Mouse (Mus musculus) thymus, postnatal 36 days (tissue): Measurements from ENCODE around the gene Mrpl38.
A peak's percentile ranks its signal among the peaks of the same experiment; 100 is the strongest.
"Not testable (repeated sequence)": the region's sequence is repeated elsewhere in the genome, so short reads cannot be mapped to it uniquely, and the experiment has no call there.

ENCODE experiments used
- DNase-seq, 2 experiments: peaks; one replicate each; pipeline ENCODE4 v3.0.0; 2022; ENCODE audit warnings: mixed read lengths in 2 of 2

Gene Mrpl38

GRCm38 (mm10) chr11:116143468-116143867 is 4.8 kb upstream of the Mrpl38 start:
- DNase-seq, result no peak

GRCm38 (mm10) chr11:116142211-116142991 is 3.7 kb upstream of the Mrpl38 start:
- DNase-seq, result no peak

- DNase-seq, result no peak
Observed at GRCm38 (mm10) chr11:116138096-116138467, 586 bp downstream of the Mrpl38 start.

GRCm38 (mm10) chr11:116134171-116134570 is 4.5 kb downstream of the Mrpl38 start:
- DNase-seq, result no peak

GRCm38 (mm10) chr11:116133497-116133896 is 5.2 kb downstream of the Mrpl38 start:
- no peak for DNase-seq

GRCm38 (mm10) chr11:116132366-116133333 is 6.0 kb downstream of the Mrpl38 start:
- DNase-seq, result no peak

GRCm38 (mm10) chr11:116131349-116132170 is 7.1 kb downstream of the Mrpl38 start:
- DNase-seq, result no peak

- DNase-seq, result peak; percentile 87 to 91
Observed at GRCm38 (mm10) chr11:116130488-116131205, 8.0 kb downstream of the Mrpl38 start, which contains the start of gene Trim65. Gene Trim65, minus strand, starts transcription at chr11:116131128.

- peak; percentile 22 to 48 for DNase-seq
Observed at GRCm38 (mm10) chr11:116129993-116130487, 8.6 kb downstream of the Mrpl38 start.

GRCm38 (mm10) chr11:116129091-116129790 is 9.4 kb downstream of the Mrpl38 start:
- no peak for DNase-seq

GRCm38 (mm10) chr11:116127986-116128385 is 10.7 kb downstream of the Mrpl38 start:
- no peak for DNase-seq

- peak in 1 of 2 experiments; percentile 21 for DNase-seq
Observed at GRCm38 (mm10) chr11:116127156-116127980, 11.3 kb downstream of the Mrpl38 start, which contains the start of gene Trim47. Gene Trim47, minus strand, starts transcription at chr11:116127210.

- no peak for DNase-seq
Observed at GRCm38 (mm10) chr11:116126261-116126660, 12.4 kb downstream of the Mrpl38 start.

- not testable (repeated sequence) for DNase-seq
Observed at GRCm38 (mm10) chr11:116121731-116122245, 16.9 kb downstream of the Mrpl38 start.

GRCm38 (mm10) chr11:116117819-116118218 is 20.8 kb downstream of the Mrpl38 start:
- peak in 1 of 2 experiments; percentile 16 for DNase-seq

GRCm38 (mm10) chr11:116117241-116117640 is 21.4 kb downstream of the Mrpl38 start:
- no peak for DNase-seq

- no peak for DNase-seq
Observed at GRCm38 (mm10) chr11:116111611-116112203, 27.0 kb downstream of the Mrpl38 start.

- no peak for DNase-seq
Observed at GRCm38 (mm10) chr11:116111067-116111466, 27.6 kb downstream of the Mrpl38 start.

GRCm38 (mm10) chr11:116110540-116110939 is 28.1 kb downstream of the Mrpl38 start:
- DNase-seq, result no peak
